Mouse (Mus musculus) v-Abl transformed pro-B cells (cell line): ENCODE measurements at regions not wholly inside any gene's neighbourhood (a gene's known extent, or its start where the extent isn't known, plus 50 kb on each side); places are given as distances from the start of the nearest gene placed in this dataset.

Source experiments
- in situ Hi-C, 2 experiments: fragments of 400-800 bp; cut with MboI; formaldehyde crosslinking; loops; one replicate each; pipeline ENCODE4 v1.15.1; 2025; ENCODE audit not compliant: unreplicated experiment in 2 of 2

DNA sequence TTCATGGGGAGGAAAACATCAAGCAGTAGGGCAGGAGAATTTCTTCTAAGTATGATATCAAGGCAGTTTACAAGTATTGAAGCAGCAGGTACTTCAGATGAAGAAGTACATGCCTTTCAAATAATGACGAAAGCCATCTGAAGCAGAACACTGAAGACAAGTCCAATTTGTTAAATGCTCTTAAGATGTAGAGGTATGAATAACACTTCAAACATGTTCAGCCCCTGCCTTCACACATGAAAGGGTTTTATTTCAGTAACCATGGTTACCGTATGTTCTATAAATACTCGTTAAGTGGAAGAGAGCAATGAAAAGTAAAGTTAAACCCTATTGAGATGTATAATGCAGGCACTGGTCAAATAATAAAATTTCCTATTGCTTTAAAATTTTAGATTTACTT lies 101.8 kb downstream of the Mospd2 start:
- in situ Hi-C loops = no loop called here

- in situ Hi-C loops = no loop called here
These were observed 139.8 kb downstream of the Mospd2 start for GRCm38 (mm10) chrX:164840393-164840792.

DNA sequence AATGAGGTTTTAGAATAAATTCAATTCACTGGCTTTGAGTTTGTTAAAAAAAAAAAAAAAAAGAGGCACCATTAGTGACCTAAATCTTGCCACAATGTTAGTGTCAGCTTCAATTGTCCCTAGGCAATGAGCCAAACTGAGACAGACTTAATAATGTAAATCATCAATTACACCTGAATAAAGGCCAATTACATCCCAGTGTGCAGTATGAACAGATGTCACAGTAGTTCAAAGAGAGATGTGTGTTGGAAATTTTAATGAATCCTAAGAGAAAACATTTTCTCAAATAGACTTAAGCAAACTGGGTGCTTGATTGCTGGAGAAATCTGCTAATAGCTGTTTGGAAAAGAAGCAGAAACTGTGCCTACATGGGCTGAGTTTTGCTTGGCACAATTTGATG lies 159.3 kb downstream of the Mospd2 start:
- in situ Hi-C loops = no loop called here

DNA sequence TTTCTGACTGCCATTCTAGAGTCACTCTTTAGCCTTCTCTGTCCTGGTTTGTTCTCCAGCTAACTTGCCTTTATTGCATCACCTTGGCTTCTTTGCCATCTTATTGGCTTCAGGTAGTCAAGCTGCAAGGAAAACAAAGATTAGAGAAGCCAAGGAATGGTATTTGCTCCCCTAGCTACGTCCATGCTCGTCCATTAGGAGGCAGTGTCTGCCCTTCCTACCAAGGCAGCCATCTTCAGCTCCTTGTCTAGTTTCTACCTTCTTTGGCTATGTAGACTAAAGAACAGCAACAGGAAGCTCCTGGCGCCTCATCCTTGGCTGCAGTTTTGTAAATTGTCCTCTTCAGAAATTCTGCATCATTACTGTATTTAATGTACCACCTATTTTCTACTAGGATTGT lies 192.9 kb downstream of the Mospd2 start:
- in situ Hi-C loops = loop anchor here (5.0 to 25.0 kb wide), 5 partner anchors 242 to 1850 kb away; no protein-coding TSS in a partner anchor

DNA sequence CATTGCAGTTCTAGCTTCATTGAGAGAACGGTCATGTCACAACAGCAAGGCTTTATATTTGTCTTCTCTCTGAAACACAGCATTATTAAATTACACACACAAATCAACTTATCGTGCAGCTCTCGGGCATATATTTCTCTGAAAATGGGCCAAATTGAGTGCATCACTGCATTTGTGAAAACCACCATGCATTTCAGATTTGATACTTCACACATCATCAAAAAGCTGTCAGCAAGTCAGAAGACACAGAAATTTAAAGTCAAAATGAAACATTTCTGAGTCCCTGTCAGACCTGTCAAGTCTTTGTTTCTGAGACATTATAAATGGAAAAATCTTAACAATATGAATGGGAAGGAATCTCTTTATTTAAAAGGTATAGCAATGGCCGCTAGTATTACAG lies 215.3 kb downstream of the Mospd2 start:
- in situ Hi-C loops = no loop called here

GRCm38 (mm10) chrX:164763764-164764445 lies 216.3 kb downstream of the Mospd2 start:
- in situ Hi-C loops = no loop called here

DNA sequence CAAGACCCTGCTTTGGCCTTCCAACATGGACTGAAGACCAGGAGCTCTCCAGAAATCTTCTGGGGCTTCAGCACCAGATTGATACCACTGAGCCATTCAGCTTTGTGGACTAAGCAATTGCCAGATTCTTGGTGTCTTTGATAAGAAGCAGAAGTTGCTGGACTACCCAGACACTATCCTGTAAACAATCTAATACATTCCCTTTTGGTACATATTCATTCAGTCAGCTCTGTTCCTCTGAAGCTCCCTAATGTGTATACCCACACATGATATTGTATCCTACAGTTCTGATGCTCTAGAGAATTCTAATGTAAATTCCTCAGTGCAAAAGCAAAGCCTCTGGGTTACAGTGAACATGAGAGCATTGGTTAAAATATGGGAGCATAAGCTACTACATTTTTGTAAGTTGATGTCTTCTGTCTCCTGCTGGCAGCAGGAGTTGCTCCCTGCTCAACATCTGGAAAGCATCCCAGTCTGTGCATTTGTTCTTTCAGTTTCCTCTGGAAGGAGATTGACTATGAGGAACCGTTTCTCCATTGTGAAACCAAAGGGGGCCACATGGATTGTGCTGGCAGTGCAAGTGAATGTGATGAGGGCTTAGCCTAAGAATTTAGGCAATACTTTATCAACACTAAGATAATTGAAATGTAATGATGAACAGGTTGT lies 234.5 kb downstream of the Mospd2 start:
- in situ Hi-C loops = no loop called here
